Mouse (Mus musculus) CD4-positive naive resting alpha-beta T cell, adult 76 days (primary cell): ENCODE measurements around the gene Rab7b. TPM values are rescaled to one million over a fixed set of nuclear protein-coding genes. Genes with fewer than 3 reads are reported as not detected.

ENCODE experiments used
- total RNA-seq: library from RNA; stranded (reverse); gene quantifications from one replicate; pipeline ENCODE4 v1.2.4, GENCODE M21; 2023

Rab7b gene
- 1.2 TPM for total RNA-seq

DNA sequence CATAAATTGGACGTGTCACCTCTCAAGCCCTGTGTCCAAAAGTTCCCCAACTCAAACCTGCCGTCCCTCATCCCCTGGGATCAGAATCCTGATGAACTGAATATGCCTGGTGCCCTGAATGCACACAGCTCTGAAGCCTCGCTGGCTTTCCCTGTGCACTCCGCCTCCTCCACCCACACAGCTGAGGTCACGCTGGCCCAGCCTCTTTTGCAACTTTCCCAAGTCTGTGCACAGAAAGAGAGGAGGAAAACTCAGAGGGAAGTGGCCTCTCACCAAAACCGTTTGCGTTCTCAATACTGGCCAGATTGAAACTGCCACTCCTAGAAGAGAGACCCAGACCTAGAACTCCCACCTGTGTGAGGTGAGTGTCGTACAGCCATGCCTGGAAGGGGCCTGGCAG, at the start of gene Rab7b:
Rab7b (plus strand) TSS at position 221 of the 400 bp plus-strand sequence.

GRCm38 (mm10) chr1:131743868-131744464, 55.5 kb downstream of the Rab7b start, which contains the start of gene Slc26a9:
TSS of gene Slc26a9 (plus strand) at chr1:131744022.

Other genes starting within 250 kb of the Rab7b start
- gene Srgap2, start 161.3 kb upstream of the Rab7b start, total RNA-seq = 69.8 TPM
- gene Fam72a, start 160.8 kb upstream of the Rab7b start, total RNA-seq = 0.41 TPM
- gene Avpr1b, start 89.5 kb upstream of the Rab7b start, total RNA-seq = not detected
- 200 TPM for gene Ctse, start 50.4 kb upstream of the Rab7b start, total RNA-seq
- not detected for gene Slc26a9, start 55.3 kb downstream of the Rab7b start, total RNA-seq
- gene Pm20d1, start 108.7 kb downstream of the Rab7b start, total RNA-seq = not detected
- 26.5 TPM for gene Slc41a1, start 138.8 kb downstream of the Rab7b start, total RNA-seq
- gene Rab29, start 178.5 kb downstream of the Rab7b start, total RNA-seq = 10.2 TPM
- 92.1 TPM for gene Nucks1, start 221.8 kb downstream of the Rab7b start, total RNA-seq